Comparison of ENCODE assay signal across 31 mouse cellular contexts in genomic region chr10:79548546-79548945, GRCm38 (mm10). TPM values are rescaled to one million over a fixed set of nuclear protein-coding genes. Genes with fewer than 3 reads are reported as not detected.
A peak's percentile ranks its signal among the peaks of the same experiment; 100 is the strongest.
DNase-seq lines count a peak whose midpoint lies in the region; ATAC-seq and TF ChIP-seq lines count a peak whose summit lies in the region.
"Had no signal": no experiment of that assay in that cellular context is flagged by ENCODE, and none has a peak within 500 bp of the region (broad histone marks: within the 10 kb centered on the region; RNA-seq: fewer than 3 reads in every experiment).

No protein-coding gene starts in this region.

- H3K4me2 ChIP-seq in kidney, embryonic 14.5 days (replicated peaks; ENCODE audit: low read depth, low read length), result no peak overlapping the region
- no peak overlapping the region for H3K4me2 ChIP-seq in stomach, postnatal 0 days (replicated peaks; ENCODE audit: low read depth)
- H3K4me2 ChIP-seq: heart, embryonic 12.5 days; heart, embryonic 15.5 days; hindbrain, embryonic 13.5 days had no signal

- H3K9ac ChIP-seq in kidney, embryonic 14.5 days (ENCODE audit: low read depth, low read length), result no peak overlapping the region
- H3K9ac ChIP-seq in stomach, postnatal 0 days (ENCODE audit: low read length), result no peak overlapping the region
- H3K9ac ChIP-seq: heart, embryonic 12.5 days; heart, embryonic 15.5 days; hindbrain, embryonic 13.5 days had no signal

- peaks cover 70% of the 10 kb centered on the region for H3K36me3 ChIP-seq in kidney, embryonic 14.5 days (ENCODE audit: control insufficient read depth, insufficient read depth, low read length)
- H3K36me3 ChIP-seq in stomach, postnatal 0 days (ENCODE audit: control insufficient read depth, insufficient read depth, low read length), result peaks cover 37% of the 10 kb centered on the region

- peaks cover 12% of the 10 kb centered on the region; the same call in 1 of the 2 replicates for H3K4me1 ChIP-seq in kidney, embryonic 14.5 days (ENCODE audit: control insufficient read depth, insufficient read depth, low read length)
- H3K4me1 ChIP-seq in stomach, postnatal 0 days (replicated peaks; ENCODE audit: control insufficient read depth, insufficient read depth), result no peaks in the 10 kb centered on the region

- H3K27me3 ChIP-seq in kidney, embryonic 14.5 days (ENCODE audit: control insufficient read depth, insufficient read depth, low read length), result no peaks in the 10 kb centered on the region
- H3K27me3 ChIP-seq in stomach, postnatal 0 days (ENCODE audit: control insufficient read depth, insufficient read depth, low read length), result no peaks in the 10 kb centered on the region
- H3K27me3 ChIP-seq: heart, embryonic 12.5 days; heart, embryonic 15.5 days; hindbrain, embryonic 13.5 days had no signal

- intact Hi-C loops in heart, postnatal 14 days (cut with DNase I), result no loop called here

- H3K9me3 ChIP-seq in kidney, embryonic 14.5 days (ENCODE audit: control insufficient read depth, low read length), result no peaks in the 10 kb centered on the region
- no peaks in the 10 kb centered on the region for H3K9me3 ChIP-seq in stomach, postnatal 0 days (ENCODE audit: control insufficient read depth, low read length)
- H3K9me3 ChIP-seq: forebrain, embryonic 10.5 days; heart, embryonic 12.5 days; heart, embryonic 15.5 days; hindbrain, embryonic 13.5 days had no signal

- peak; percentile 82 for DNase-seq in heart, adult 11 months
- DNase-seq in heart, postnatal 14 days, result no peak
- peak; percentile 5 for DNase-seq in kidney, postnatal 10 days
- DNase-seq in testis, postnatal 10 days (ENCODE audit: low spot score), result peak; percentile 35
- DNase-seq in testis, postnatal 14 days (ENCODE audit: low spot score), result no peak
- peak; percentile 9 for DNase-seq in stomach, postnatal 0 days (ENCODE audit: low spot score)
- DNase-seq in gastrocnemius, postnatal 10 days, result no peak
- DNase-seq: adrenal gland, adult 2 months; adrenal gland, postnatal 14 days; cerebellum, adult 11 months; cerebellum, adult 9-10 months; gastrocnemius, postnatal 36 days; heart, postnatal 10 days had no signal

- no peak for ATAC-seq in kidney, embryonic 14.5 days (ENCODE audit: low FRiP score, low TSS enrichment)
- ATAC-seq in stomach, postnatal 0 days (ENCODE audit: low FRiP score, low TSS enrichment), result no peak
- ATAC-seq: CD4-positive, CD25-positive, alpha-beta regulatory T cell, adult 4 months; forebrain, embryonic 14.5 days; hindbrain, embryonic 16.5 days; inflammation-experienced regulatory T-cells, adult 6 months had no signal

- TF ChIP-seq CTCF in stomach, postnatal 0 days (IDR thresholded peaks at IDR 0.05; ENCODE audit: low read depth), result no peak

- H3K27ac ChIP-seq in kidney, embryonic 14.5 days (ENCODE audit: low read depth, low read length), result no peak overlapping the region
- no peak overlapping the region for H3K27ac ChIP-seq in stomach, postnatal 0 days (replicated peaks)
- H3K27ac ChIP-seq: forebrain, embryonic 10.5 days; heart, embryonic 15.5 days; hindbrain, embryonic 13.5 days had no signal

- H3K4me3 ChIP-seq in kidney, embryonic 14.5 days (ENCODE audit: low read length), result no peak overlapping the region
- no peak overlapping the region for H3K4me3 ChIP-seq in stomach, postnatal 0 days (ENCODE audit: low read depth, low read length)
- H3K4me3 ChIP-seq: forebrain, embryonic 10.5 days; heart, embryonic 12.5 days; heart, embryonic 15.5 days; hindbrain, embryonic 13.5 days had no signal

- no peak for TF ChIP-seq EP300 in stomach, postnatal 0 days (optimal IDR thresholded peaks at IDR 0.05)

- 92% methylated on average over 5 of the region's 5 CpGs for WGBS in kidney, embryonic 14.5 days
- WGBS in stomach, postnatal 0 days, result 89% methylated on average over 5 of the region's 5 CpGs

RNA-seq across cellular contexts. Expression of gene Mier2, which starts 6.5 kb away (rescaled TPM):
- 10 to 100 TPM in 1 of 2 experiments, 1 to 10 TPM in 1; 9.2 to 12.4 TPM for total RNA-seq in heart, postnatal 14 days (2021)
- polyA plus RNA-seq in kidney, embryonic 14.5 days (2014; fragmentation: Nextera tagmentation; extraction: Ambion mirVana), result 44.2 and 47.4 TPM in 2 replicates
- polyA plus RNA-seq in stomach, postnatal 0 days (2015; fragmentation: Nextera tagmentation; extraction: Ambion mirVana), result 24.0 and 25.4 TPM in 2 replicates
- total RNA-seq in gastrocnemius, postnatal 10 days (2021), result 10 to 100 TPM; 16.1 to 18.2 TPM

RNA-seq across cellular contexts. Expression of gene Plpp2, which starts 14.9 kb away (rescaled TPM):
- total RNA-seq in heart, postnatal 14 days (2021), result 1 to 10 TPM; 2.4 to 3.1 TPM
- polyA plus RNA-seq in kidney, embryonic 14.5 days (2014; fragmentation: Nextera tagmentation; extraction: Ambion mirVana), result 34.9 and 43.3 TPM in 2 replicates
- 81.8 and 92.1 TPM in 2 replicates for polyA plus RNA-seq in stomach, postnatal 0 days (2015; fragmentation: Nextera tagmentation; extraction: Ambion mirVana)
- total RNA-seq in gastrocnemius, postnatal 10 days (2021), result 1 to 10 TPM; 2.3 to 2.6 TPM

RNA-seq across cellular contexts. Expression of gene Theg, which starts 38.6 kb away (rescaled TPM):
- not detected for total RNA-seq in heart, postnatal 14 days (2021)
- not detected in 2 replicates for polyA plus RNA-seq in kidney, embryonic 14.5 days (2014; fragmentation: Nextera tagmentation; extraction: Ambion mirVana)
- polyA plus RNA-seq in stomach, postnatal 0 days (2015; fragmentation: Nextera tagmentation; extraction: Ambion mirVana), result not detected in 2 replicates
- total RNA-seq in gastrocnemius, postnatal 10 days (2021), result not detected
- total RNA-seq: adrenal gland, adult 2 months; adrenal gland, postnatal 14 days; adrenal gland, postnatal 4 days; gastrocnemius, adult 8-10 months; gastrocnemius, postnatal 36 days; granulocyte monocyte progenitor cell, adult 5-6 weeks; heart, adult 8-10 months; heart, postnatal 10 days; hematopoietic stem cell, adult 5-6 weeks; MEL had no signal
- polyA plus RNA-seq: adrenal gland, adult 2 months; C2C12; CD4-positive, CD25-positive, alpha-beta regulatory T cell, adult 4 months; embryonic facial prominence, embryonic 11.5 days; embryonic facial prominence, embryonic 14.5 days; forebrain, embryonic 10.5 days; forebrain, embryonic 14.5 days; heart, embryonic 12.5 days; heart, embryonic 15.5 days; hindbrain, embryonic 13.5 days; hindbrain, embryonic 16.5 days; inflammation-experienced regulatory T-cells, adult 6 months had no signal

Comparison
In these comparisons a context has a peak if more than half of its experiments do, and no peak if none do; other contexts are left out.
1. DNase-seq: peak in heart, adult 11 months (single experiment), kidney, postnatal 10 days (single experiment), testis, postnatal 10 days (single experiment) and stomach, postnatal 0 days (single experiment); none in heart, postnatal 14 days (0 of 2), testis, postnatal 14 days (single experiment) and gastrocnemius, postnatal 10 days (single experiment).